Mouse (Mus musculus) C2C12 (cell line): Measurements from ENCODE around the gene Sf1.

Source experiments
- CTCF ChIP-seq: IDR thresholded peaks from one replicate; pipeline ENCODE4 v1.5.1; 2011; ENCODE audit not compliant: control insufficient read depth, insufficient read depth, insufficient read length
- FOSL1 ChIP-seq: IDR thresholded peaks from one replicate; pipeline ENCODE4 v1.8.0; 2011; ENCODE audit warnings: mild to moderate bottlenecking, low read length; ENCODE audit not compliant: poor library complexity, insufficient read depth, severe bottlenecking
- MAX ChIP-seq: IDR thresholded peaks from one replicate; pipeline ENCODE4 v1.6.1; 2011; ENCODE audit warnings: mild to moderate bottlenecking, control low read depth
- MYOD1 ChIP-seq: IDR thresholded peaks from one replicate; pipeline ENCODE4 v1.6.1; 2011; ENCODE audit warnings: low read depth; ENCODE audit not compliant: control insufficient read depth, insufficient read length
- MYOG ChIP-seq: IDR thresholded peaks from one replicate; pipeline ENCODE4 v1.6.1; 2011; ENCODE audit not compliant: control insufficient read depth, insufficient read length; ENCODE audit errors: extremely low read depth
- USF1 ChIP-seq: IDR thresholded peaks from one replicate; pipeline ENCODE4 v1.6.1; 2011; ENCODE audit warnings: low read depth, mild to moderate bottlenecking, control low read depth, moderate library complexity

GRCm38 (mm10) chr19:6380411-6381166 is 17.1 kb downstream of the Sf1 start:
- TF ChIP-seq MYOD1 (no peak), CTCF (no peak), USF1 (no peak), MAX (no peak), MYOG (no peak), FOSL1 (no peak)
